Mouse (Mus musculus): ENCODE data around the gene Slc37a1. TPM values are rescaled to one million over a fixed set of nuclear protein-coding genes. Genes with fewer than 3 reads are reported as not detected.
A peak's percentile ranks its signal among the peaks of the same experiment; 100 is the strongest.

Gene Slc37a1
- total RNA-seq, 2 experiments from 2014 or later, result 0.23 to 2.5 TPM

DNA sequence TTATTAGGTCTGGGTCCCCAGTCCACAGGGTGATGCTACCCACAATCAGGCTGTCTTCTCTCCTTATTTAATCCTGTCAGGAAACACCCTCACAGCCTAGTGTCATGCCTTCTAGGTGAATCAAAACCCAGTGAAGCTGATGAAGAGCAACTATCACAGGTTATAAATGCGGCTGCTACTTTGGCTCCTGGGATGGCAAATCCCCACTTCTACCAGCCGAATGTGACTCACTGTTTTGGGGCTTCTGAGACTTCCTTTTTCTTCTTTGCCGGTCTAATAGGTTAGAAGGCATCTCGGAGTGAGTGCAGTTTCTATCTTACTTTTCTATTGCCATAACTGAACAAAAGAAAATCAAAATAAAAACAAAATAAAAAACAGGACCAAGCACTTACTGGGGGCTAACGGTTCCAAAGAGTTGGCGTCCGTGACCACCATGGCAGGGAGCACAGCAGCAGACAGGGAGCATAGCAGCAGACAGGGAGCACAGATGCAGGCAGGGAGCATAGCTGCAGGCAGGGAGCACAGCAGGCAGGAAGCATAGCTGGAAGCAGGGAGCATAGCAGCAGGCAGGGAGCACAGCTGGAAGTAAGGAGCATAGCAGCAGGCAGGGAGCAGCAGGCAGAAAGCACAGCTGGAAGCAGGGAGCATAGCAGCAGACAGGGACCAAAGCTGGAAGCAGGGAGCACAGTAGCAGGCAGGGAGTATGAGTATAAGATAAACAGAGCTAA, 2.6 kb downstream of the Slc37a1 start:
- ATAC-seq (replicated peaks; ENCODE audit: low FRiP score, poor library complexity, severe bottlenecking), result no peak

DNA sequence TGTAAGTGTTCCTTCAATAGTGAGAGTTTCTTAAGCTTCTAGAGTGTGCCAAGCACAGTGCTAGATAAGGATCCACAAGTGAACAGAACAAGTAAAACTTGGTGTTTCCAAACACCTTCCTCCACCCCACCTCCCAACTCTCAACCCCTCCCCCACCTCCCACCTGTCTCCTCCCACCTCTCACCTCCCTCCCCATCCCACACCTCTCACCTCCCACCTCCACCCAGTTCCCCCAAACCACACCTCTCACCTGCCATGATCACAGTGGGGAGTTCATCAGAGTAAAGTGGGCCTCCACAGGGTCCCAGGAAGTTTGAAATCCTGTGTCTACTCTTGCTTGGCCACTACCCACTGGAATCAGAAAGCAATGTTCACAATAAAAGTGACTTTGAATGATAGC, 3.7 kb downstream of the Slc37a1 start:
- ATAC-seq (replicated peaks; ENCODE audit: low FRiP score, poor library complexity, severe bottlenecking), result no peak

DNA sequence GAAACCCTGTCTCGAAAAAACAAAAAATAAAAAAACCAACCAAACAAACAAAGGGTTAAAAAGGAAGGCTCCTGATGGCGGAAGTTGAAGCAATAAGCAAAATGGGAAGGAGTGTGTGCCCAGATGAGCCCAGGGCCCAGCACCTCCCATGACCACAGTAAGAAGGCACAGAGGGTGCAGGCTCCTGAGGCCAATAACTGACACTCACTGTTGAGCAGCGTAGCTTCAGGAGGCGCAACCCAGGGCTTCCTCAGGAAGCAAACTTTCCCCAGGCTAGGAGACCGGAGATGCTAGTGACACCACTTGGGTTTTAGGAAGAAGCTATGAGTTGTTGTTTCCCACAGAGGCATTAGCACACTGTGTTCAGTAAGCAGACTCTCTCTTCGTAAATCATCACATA, 4.3 kb downstream of the Slc37a1 start:
- ATAC-seq (replicated peaks; ENCODE audit: low FRiP score, poor library complexity, severe bottlenecking), result no peak

DNA sequence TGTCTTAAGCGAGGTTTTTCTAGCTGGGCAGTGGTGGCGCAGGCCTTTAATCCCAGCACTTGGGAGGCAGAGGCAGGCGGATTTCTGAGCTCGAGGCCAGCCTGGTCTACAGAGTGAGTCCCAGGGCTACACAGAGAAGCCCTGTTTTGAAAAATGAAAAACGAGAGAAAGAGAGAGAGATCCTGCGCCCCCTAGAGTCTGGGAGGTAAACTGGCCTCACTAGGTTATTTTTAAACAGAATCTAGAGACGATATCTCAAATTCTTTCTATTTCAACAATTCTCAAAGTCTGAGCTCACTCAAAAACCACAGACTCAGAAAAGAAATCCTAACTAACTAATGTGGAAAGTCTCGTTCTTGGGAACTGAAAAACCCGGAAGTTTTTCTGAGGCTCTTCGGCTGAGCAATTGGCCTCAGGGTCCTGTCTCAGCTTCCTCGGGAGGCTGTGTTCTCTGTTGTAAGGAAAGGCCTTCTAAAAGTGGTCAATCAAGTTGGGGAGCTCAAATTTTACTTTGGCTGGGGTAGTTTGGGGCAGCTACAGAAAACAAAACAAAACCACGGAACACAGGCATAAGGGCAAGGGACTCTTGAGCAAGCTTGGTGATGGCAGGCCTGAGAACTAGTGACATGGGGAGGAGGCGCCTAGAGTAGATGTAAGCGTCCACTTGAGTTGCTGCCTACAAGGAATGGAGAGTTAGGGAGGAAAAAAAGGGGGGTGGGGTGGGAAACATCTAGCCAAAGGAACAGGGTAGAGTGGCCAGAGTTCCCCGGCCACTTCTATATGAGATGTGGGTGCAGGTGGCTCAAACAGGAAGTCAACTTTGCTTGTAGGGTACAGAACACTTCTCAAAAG, 8.0 kb downstream of the Slc37a1 start:
- ATAC-seq (replicated peaks; ENCODE audit: low FRiP score, poor library complexity, severe bottlenecking), result no peak

DNA sequence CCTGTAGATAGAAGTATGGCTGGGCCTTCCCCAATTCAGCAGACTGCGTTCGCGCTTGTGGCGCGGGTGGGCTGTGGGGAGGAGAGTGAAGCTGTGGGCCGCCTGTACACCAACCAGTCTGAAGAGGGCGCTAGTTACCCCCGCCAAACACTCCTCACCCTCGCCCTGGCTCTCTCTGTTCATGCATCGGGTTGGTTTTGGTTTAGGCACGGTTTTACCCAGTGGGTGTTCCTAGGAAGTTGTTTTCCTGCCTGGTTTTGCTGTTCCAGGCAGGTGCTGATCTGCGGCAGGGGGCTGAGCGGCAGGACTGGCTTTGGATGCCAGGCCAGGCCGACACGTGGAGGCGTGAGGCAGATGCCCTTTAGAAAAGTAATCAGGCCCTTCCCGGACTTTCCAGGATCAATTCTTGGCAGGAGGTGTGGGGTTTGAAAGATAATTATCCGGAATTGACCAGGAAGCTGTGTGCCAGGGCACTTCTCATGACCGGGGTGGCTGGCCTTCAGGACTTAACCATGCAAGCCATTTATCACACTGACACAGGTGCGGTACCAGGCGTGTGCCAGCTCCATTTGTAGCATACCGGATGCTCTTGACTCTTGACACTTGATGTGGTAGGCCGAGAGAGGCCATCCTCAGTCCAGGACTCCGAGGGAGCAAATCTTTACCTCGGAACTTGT, 8.8 kb downstream of the Slc37a1 start:
- ATAC-seq (replicated peaks; ENCODE audit: low FRiP score, poor library complexity, severe bottlenecking), result peak; percentile 64

DNA sequence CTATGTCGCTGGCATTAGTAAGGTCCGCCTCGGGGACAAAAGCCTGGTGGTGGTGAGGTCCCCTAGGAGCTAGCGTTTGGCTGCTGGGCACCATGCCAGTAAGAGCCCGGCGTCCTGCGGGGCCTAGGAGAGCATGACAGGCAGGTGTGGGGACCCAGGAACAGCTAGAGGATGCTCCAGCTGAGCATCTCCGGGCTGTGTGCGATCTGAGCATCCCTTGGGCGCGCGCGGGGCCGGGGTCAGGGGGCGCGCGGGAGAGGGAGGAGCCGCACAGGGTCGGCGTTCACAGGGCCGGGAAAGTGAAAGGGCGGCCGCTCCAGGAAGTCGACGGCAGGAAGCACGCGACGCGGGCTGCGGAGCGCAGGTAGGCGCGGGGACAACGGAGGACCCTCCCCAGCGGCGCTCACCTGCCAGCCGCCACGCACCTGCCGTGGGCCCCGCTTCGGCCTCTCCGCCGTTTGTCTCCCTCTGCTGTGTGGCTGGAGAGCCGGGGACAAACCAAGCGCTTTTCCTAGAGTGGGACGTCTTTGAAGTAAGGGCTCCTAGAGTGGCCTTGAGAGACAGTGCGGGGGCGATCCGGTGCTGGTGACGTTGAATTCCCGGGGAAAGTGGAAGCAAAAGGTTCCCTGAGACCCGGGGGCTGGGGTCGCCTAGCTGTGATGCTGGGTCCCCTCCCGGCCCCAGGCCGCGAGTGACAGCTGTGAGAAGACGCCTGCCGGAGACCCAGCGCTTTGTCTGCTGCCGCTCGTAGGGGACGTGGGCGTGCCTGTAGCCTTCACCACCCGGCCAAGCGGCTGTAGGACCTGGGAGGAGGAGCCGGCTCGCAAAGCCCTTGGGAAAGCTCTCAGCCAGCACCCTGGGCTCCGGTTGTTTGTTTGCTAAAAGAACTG, 9.5 kb downstream of the Slc37a1 start:
- ATAC-seq (replicated peaks; ENCODE audit: low FRiP score, poor library complexity, severe bottlenecking), result peak; percentile 72

DNA sequence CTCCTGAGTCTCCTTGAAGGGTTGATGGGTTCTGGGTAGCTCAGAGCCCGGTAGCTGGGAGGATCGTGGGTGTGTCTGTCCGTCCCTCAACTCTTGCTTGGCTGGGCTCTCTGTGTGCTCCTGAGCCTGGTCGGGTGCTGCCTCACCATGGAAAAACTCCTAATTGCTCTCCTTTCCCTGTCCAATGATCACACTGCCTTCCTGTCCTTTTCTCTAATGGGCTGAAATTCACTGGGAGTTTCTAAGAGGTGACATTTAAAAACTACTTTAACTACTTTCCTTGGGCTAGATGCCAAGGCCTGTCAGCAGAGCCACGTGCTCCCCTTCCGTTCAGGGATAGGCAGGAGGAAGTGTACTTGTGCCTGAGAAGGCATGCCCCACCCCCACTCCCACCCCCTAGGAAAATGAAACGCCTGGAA, 10.9 kb downstream of the Slc37a1 start:
- ATAC-seq (replicated peaks; ENCODE audit: low FRiP score, poor library complexity, severe bottlenecking), result no peak

DNA sequence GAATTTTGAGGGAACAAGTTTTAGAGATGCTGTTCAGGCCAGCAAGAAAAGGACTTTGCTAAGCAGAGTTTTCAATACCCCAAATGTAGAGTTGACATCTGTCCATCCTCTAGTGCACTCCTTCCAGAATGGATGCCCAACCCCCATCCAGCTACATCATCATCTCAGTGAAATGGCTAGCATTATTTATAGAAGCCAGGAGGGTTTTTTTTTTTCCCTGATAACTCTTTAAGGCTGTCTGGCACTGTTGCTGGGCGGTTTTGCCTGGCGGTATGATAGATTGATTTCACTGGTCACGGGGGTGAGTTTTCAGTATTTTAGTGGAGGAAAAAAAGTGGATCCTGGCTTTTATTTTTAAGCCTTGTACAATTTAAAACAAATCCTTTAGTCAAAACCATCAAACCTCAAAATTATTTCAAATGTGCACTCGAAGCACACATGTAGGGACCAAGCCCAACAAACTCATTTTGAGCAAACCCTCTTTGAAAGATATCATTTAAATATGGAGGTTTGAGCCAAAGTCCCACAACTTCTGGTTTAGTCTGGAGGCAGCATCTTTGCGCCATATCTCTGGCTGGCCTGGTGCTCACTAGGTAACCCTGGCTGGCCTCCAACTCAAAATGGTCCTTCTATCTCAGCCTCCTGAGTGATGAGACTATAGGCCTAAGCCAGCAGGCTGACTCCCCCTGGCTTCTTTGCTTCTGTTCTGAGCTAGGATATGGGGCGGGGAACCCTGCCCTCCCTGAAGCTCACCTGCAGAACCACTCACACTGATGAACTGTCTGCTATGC, 12.0 kb downstream of the Slc37a1 start:
- no peak for ATAC-seq (replicated peaks; ENCODE audit: low FRiP score, poor library complexity, severe bottlenecking)

DNA sequence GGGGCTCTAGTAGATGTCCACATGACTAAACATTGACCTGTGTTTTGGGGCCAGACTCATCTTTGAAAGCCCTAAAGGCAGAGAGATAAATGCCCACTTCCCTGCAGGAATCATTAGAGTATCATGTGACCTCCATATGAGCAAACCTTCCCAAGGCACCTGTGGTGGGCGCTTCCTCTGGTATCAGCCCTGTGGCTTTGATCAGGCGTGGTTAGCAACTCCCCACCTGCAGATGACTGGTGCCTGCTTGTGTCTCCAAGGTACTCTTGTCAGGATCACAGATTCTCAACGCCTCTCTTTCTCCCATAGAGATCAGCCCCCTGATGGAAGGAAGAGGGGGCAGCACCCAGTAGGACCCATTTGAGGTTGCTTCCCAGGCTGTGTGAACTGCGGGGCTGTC, 13.4 kb downstream of the Slc37a1 start:
- no peak for ATAC-seq (replicated peaks; ENCODE audit: low FRiP score, poor library complexity, severe bottlenecking)

DNA sequence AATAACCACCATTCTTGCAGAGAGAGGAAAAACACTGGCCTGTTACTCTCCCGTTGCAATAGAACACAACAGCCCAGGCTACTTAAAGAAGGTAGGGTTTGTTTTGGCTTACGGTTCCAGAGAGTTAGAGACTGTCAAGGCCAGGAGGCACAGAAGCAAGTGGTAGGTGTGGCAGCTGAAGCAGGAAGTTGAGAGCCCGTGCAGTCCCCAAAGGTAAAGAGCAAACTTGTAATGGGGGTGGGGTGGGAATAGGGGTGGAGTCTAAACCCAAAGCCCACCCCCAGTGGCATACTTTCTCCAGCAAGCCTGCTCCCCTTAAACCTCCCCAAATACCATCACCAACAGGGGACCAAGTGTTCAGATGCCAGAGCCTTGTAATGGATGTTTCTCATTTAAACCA, 14.1 kb downstream of the Slc37a1 start:
- ATAC-seq (replicated peaks; ENCODE audit: low FRiP score, poor library complexity, severe bottlenecking), result no peak

DNA sequence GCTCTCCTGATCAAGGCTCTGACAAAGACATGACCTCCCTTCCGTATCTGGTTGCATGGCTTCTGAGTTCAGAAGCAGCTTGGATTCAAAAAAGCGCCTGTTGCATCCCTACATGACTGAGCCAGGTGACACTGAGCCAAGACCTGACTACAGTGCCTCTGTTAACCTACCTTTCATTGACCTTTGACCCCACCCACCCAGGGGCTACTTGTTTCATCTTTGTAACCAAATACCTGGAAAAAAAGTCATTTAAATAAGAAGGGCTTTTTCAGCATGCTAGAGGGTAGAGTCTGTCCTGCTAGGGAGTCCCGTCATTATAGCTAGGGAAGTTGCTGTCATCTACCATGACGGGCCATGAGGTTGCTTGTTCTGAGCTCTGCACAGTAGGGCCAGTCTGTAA, 16.8 kb downstream of the Slc37a1 start:
- no peak for ATAC-seq (replicated peaks; ENCODE audit: low FRiP score, poor library complexity, severe bottlenecking)

DNA sequence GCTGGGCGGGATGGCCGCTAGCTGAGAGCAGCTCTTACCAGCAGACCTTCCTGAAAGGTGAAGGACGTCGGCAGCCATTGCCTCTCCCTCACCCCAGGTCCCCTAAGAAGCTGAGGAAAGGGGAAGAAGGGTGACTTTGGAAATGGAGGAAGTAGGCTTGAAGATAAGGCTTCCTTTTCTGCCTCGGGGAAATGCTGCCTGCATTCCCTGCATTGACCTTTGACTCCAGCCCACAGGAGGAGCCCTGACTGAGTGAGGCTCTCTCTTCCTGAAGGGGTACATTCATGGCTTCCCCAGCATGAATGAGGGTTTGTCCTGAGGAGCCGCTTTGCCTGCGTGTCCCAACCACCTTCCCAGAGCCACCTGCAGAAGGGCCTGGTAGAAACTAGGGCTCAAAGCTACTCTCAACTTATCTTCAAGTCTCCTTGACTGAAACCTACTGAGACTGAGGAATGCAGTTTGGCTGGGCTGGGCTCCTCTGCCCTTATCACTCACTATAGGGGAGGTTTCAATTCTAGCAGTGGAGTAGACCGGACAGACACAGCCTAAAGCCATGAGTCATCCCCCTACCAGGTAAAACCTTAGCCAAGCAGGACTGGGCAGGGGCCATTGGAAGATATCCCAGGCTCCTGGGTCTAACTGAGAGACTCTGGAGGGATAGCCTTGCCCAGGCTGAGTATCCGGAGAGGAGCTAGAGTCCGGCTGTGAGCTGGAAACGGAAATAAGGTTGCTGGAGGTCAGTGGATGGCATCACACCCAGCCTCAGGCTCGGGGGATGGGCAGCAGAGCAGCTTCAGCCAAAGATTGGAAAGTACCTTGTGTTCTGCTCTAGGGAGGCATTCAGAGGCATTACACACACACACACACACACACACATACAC, 18.5 kb downstream of the Slc37a1 start:
- 0 out of 2 replicates have a peak, but pooled peaks have one; percentile 41 for ATAC-seq (replicated peaks; ENCODE audit: low FRiP score, poor library complexity, severe bottlenecking)

DNA sequence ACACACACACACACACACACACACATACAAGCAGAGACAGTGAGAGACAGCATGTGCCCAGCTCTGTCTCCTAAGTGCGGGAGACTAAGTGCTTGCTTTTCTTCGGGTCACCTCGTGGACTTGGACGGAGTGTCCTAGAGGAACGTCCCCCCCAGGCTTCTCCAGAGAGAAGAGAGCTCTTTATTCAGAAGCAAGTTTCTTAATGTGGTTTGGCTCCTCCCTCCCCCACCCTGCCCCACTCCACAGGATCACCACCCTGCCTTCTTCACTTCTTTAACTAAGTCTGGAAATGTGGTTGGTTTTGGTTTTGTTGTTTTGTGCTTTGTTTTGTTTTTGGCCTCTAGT, 19.2 kb downstream of the Slc37a1 start:
- no peak for ATAC-seq (replicated peaks; ENCODE audit: low FRiP score, poor library complexity, severe bottlenecking)

DNA sequence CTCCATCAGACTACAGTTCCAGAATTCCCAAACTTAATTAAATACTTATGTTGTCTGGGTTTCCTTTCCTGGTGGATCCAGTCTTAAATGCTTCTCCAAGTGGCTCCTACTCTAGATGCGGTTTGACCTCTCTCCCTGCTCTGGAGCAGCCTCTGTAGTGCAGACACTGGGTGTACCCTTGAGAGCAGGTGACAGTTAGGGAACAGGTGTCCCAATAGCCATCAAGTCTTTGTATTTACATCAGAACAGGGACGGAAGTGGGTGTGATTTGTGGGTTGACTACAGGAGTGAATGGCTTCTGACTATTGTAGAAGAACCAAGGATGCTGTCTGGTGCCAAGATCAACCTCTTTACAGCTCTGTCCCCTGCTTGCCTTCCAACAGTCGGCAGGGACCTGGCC, 21.2 kb downstream of the Slc37a1 start:
- ATAC-seq (replicated peaks; ENCODE audit: low FRiP score, poor library complexity, severe bottlenecking), result no peak

DNA sequence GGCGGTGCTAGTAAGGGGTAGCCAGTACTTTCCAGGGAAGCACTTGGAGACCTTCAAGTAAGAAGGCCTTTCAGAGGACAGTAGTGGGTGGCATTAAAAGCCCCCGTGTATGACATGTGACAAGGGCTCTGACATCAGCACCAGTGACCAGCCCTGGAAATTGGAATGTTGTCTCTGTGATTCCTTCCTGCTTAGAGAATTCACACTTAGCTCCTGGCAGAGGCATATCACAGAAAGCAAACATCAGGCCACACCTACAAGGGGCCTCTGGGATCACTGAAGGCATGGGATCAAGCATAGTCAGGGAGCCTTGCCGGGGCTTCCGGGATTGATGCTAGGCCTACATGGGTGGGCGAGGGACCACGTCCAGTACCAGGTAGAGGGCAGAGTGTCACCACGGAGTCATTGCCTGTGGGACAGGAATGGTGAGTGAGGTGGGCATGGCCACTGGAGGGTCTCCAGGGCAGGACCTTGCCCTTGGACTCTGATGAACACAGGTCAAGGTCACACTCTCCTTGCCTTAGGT, 21.8 kb downstream of the Slc37a1 start:
- no peak for ATAC-seq (replicated peaks; ENCODE audit: low FRiP score, poor library complexity, severe bottlenecking)

DNA sequence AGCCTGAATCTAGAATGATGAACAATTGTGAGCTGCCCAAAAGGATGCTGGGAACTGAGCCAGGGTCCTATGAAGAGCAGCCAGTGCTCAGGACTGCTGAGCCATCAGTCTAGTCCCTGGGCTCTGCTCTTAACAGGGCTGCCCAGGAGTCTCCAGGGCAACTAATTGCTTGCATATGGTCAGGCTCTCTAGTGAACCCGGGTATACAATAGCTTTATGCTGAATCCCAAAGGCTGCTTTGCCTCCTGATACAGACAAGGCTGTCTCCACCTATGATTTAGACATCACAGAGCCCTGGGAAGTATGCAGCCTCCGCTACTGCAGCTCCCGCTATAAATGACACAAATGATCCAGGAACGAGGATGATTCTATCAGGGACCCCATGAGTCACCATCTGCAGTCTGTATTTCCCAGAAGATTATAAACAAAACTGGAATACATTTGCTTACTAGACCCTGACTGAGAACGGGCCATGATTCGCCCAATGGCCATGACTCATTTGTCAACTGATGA, 22.7 kb downstream of the Slc37a1 start:
- ATAC-seq (replicated peaks; ENCODE audit: low FRiP score, poor library complexity, severe bottlenecking), result no peak

DNA sequence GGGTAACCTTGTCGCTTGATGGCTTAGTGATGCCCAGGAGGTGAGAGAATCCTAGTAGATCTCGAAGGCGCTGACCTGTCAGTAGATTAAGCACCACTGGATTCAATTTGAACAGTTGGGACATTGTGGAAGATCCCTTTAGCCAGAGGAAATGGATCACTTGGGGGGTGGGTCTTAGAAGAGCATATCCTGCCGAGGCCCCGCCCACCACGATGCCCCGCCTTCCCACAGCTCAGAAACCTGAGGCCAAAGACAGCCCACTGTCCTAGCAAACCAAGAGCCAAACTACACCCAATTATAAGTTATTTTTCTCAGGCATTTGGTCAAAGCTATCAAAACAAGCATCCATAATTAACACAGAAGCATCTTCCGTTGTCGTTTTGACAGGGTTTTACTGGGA, 24.5 kb downstream of the Slc37a1 start:
- ATAC-seq (replicated peaks; ENCODE audit: low FRiP score, poor library complexity, severe bottlenecking), result no peak

DNA sequence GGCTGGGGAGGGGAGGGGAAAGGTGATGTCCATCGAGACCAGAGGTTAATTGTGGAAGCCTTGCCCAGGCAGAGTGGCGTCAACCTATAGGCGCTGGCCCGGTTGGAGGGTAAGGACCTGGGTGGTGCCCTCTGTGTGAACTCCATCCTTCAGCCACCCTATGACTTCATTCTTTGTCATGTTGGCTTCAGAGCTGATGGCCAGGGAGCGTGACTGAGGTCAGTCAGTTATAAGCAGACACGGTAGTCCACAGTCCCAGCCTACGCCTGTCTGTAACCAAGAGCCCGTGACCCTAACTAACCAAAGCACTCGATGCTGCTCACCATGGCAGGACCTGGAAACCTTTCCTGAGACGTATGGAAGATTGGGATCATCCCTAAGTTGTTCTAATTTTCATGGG, 26.1 kb downstream of the Slc37a1 start:
- no peak for ATAC-seq (replicated peaks; ENCODE audit: low FRiP score, poor library complexity, severe bottlenecking)

Measured in erythroid progenitor cell, adult 5-6 weeks (primary cell).